Mouse (Mus musculus): ENCODE measurements around the gene Cpa2.

DNA sequence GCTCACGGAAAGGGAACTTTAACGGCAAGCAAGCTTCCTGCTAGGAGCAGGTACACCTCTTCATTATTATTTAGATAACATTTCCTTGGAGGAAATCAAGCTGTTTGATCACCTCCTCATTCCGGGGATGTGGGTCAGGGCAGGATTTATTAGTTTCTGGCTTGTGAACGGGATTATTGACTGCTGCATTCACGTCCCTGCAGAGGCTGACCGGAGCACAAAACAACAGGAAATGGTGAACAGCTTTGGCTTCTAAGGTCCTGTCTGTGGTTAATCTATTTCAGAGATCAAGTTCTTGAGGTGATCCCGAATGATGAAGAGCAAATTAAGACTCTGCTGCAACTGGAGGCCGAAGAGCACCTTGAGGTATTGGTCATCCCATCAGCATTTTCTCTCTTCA lies 2.5 kb downstream of the Cpa2 start:
- no peak for TF ChIP-seq ZNF384 (IDR thresholded peaks at IDR 0.05; ENCODE audit: low read depth, low read length)
- TF ChIP-seq HCFC1 (IDR thresholded peaks at IDR 0.05; ENCODE audit: borderline replicate concordance, insufficient read depth, low read length) = no peak
- no peak for TF ChIP-seq MAFK (IDR thresholded peaks at IDR 0.05; ENCODE audit: insufficient read depth, low read depth, low read length)

Data from ES-E14 (cell line).